Mouse (Mus musculus) left cerebral cortex, postnatal 14 days (tissue): ENCODE data around the gene Csk. TPM values are rescaled to one million over a fixed set of nuclear protein-coding genes. Genes with fewer than 3 reads are reported as not detected.

ENCODE experiments used
- DNase-seq, 2 experiments: peaks; one replicate each; pipeline ENCODE4 v3.0.0; 2021 to 2022; ENCODE audit warnings: low spot score in 2 of 2, mixed read lengths in 1 of 2
- intact Hi-C: fragments of 180-260 bp; cut with DNase I; formaldehyde crosslinking; loops from one replicate; pipeline ENCODE4 v1.15.1; 2025
- long read RNA-seq, 2 experiments: library from polyadenylated mRNA; stranded (forward); transcript quantifications; one replicate each; pipeline ENCODE4 v2.0.0; 2021
- total RNA-seq, 2 experiments: library from RNA; stranded (reverse); gene quantifications; 2 replicates each; pipeline ENCODE4 v1.2.3; 2021

Gene Csk
- total RNA-seq = 10 to 100 TPM; 46.8 to 47.1 TPM
- long read RNA-seq, experiment 1, transcript Csk-201 (13 exons, 2,749 nt) = major isoform, 10 of 31 reads
- long read RNA-seq, experiment 1, partial matches to known transcripts = 18 of 31 reads
- long read RNA-seq, experiment 1, other reads (novel, unspliced or antisense) = 3 of 31 reads
- long read RNA-seq, experiment 2, transcript Csk-201 (13 exons, 2,749 nt) = major isoform, 12 of 23 reads
- long read RNA-seq, experiment 2, partial matches to known transcripts = 10 of 23 reads
- long read RNA-seq, experiment 2, other reads (novel, unspliced or antisense) = 1 of 23 reads

DNA sequence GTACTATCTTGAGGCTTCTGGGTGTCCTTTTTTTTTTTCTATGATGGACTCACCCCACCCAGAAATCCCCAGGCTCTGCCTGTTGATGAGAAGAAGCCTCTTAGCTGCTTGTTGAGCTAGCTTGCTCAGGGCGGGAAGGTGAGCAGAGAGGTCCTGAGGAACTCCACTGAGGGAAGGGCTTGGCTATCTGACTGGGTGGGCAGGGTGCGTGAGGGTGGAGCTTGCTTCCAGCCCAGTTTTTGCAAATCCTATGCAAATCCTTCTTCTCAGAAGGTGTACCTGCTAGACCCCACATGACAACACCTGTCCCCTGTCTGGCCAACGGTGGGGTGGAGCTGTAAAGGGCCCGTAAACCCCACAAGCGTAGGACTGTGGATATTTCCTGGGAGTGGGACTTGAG, at the start of gene Csk:
Gene Csk, minus strand, starts transcription at position 349 of the 400 bp plus-strand sequence.
- no peak for DNase-seq
- intact Hi-C loops = loop anchor here (5.0 to 10.0 kb wide), 2 partner anchors 131 to 342 kb away; partner anchors contain the start of gene Cox5a

DNA sequence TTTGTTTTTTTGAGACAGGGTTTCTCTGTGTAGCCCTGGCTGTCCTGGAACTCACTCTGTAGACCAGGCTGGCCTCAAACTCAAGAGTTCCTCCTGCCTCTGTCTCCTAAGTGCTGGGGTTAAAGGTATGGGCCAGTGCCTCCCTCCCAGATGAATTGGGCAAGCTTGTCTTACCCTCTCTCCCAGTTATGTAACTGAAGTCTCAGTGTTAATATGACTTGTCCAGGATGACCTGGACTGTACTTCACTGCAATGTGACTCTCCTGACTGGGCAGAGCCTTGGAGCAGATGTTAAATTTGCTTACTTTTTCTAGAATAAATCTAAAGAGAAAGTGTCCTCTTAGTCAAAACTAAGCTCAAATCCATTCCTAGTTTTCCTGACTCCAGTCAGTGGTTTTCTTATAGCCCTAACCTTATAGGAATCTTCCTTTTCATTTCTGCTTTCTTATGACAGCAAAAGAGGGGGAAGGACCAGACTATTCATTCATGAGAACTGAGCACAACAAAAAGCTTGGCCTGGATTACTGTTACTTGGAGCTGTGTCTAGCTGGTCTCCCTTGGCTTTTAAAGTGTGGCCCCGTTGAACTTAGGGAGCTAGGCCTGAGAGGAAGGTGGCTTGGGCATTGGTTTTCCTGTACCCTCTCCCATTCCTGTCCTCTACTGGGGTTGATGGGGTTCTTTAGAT, 45.2 kb upstream of the Csk start:
- intact Hi-C loops = no loop called here
- peak; percentile 35 to 71 for DNase-seq

DNA sequence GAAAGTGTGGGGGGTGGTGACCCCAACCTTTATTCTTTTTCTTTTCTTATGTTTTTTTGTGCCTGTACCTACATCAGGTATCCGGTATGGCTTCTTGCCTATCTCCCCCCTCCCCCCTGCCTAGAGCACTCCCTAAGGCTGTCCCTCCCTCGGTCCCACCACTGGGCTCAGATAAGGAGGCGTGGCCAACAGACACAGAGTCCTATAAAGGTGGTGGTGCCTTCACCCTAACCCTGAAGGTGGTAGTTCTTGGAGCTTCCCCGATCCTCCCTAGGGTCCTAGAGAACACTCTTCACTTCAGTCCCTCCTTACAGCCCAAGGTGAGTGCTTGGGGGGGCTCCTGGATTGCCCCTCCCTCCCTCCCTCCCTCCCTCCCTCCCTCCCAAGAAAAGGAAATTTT, 43.9 kb upstream of the Csk start:
- DNase-seq = no peak
- intact Hi-C loops = no loop called here

DNA sequence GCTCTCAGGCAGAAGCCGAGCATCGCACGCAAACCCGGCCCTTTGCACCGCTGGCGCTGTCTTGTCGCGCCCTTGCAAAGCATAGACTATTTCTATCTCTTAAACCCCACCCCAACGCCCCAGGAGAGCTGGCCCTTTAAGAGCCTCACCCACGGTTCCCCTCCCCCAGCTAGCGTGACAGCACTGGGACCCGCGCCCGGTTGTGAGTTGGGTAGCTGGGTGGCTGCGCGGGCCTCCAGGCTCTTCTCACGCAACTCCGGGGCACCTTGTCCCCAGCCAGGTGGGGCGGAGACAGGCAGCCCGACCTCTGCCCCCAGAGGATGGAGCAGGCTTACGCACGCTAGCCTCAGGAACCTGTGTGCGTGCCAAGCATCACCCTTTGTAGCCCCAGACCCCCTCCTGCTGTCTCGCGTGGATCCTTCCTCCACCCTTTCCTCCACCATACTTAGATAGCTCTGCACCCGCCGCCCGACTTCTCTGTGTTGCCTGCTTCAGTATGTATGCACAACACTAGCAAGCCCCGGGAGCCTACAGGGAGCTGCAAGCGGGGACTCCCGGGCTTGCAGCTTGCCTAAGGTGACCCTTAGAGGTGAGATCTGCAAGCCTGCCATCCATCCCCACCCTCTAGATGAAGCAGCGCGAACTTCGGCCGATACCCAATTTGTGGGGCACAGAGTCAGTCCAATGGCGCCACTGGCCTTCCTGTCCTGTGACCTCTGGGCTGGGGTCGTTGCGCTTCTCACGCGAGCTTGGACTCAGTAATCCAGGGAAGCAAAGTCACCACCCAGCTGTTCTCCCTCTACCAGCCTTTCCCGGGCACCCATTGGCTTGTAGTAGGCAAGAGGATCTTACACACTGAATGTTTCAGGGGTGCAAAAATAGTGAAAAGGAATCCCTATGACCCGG, 43.2 kb upstream of the Csk start:
- DNase-seq = peak; percentile 69 to 83
- intact Hi-C loops = no loop called here

DNA sequence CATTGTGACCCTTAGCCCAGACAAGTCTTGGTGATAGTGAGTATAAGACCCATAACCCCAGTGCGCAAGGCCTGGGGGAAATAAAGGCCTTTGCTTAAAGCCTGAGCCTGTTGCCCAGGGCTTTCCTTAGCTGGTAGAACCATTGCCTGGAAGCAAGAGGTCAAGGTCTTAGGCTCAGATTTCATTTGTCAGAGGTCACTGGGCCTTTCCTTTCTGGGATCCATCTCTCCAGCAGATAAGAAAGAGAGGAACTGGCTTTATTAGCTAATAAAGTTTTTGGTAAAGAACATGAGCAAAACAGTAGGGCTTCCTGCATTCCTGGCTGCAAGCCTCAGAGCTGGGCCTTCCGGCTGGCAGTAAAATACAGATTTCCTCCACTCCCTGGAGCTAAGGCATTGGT, 40.7 kb upstream of the Csk start:
- intact Hi-C loops = no loop called here

DNA sequence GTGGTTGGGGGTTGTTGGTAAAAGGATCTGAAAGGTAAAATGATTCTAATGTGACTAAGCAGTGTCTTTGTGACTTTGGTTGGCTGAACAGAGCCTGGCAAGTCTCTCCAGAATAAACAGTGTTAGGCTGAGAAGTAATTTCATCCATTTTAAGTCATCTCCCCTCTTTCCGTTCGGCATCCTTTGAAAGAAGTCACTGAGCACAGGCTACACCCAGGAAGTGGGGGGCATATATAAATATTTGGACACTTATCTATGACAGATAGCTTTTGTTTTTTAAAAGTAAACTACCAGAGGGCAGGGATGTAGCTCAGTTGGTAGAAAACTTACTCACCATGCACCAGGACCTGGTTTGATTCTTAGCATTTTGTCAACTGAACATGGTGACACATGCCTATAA, 35.2 kb upstream of the Csk start:
- intact Hi-C loops = no loop called here

More for the DNA sequence above, 40.7 kb upstream of the Csk start:
- DNase-seq = no peak

DNA sequence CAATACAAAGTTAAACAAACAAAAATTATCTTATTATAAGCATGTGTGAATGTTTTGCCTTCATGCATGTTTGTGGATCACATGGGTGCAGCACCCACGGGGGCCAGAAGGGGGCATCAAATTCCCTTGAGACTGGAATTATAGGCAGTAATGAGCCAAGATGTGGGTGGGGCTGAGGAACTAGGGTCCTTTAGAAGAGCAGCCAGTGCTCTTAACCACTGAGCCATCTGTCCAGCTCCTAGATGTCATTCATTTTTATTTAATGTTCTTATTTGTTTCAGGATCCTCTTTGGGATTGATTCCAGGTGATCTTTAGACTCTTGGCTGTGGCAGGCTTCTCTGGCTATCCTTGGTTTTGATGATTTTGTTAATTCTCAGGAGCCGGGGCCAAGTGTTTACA, 34.7 kb upstream of the Csk start:
- intact Hi-C loops = no loop called here

More for the DNA sequence above, 35.2 kb upstream of the Csk start:
- DNase-seq = no peak

DNA sequence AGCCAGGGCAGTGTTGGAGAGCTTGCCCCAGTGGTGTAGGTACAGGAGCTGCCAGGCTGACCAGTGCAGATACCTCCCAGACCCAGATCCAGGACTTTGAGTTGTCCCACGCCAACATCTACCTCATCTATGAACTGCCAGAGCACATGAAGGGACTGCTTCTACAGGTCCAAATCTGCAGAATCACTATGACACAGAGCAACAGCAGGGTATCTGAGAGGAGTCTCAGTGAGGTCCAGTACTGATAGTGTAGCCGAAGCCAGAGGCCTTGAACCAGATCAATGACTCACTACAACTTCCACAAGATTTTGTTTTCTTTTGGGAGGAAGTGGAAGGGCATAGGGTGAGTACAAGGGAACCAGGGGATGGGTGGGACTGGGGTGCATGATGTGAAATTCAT, 34.3 kb upstream of the Csk start, which contains the start of gene Cyp1a1:
Gene Cyp1a1, plus strand, starts transcription at position 178 of the 400 bp plus-strand sequence.
- intact Hi-C loops = no loop called here
- DNase-seq = no peak

More for the DNA sequence above, 34.7 kb upstream of the Csk start:
- DNase-seq = no peak

DNA sequence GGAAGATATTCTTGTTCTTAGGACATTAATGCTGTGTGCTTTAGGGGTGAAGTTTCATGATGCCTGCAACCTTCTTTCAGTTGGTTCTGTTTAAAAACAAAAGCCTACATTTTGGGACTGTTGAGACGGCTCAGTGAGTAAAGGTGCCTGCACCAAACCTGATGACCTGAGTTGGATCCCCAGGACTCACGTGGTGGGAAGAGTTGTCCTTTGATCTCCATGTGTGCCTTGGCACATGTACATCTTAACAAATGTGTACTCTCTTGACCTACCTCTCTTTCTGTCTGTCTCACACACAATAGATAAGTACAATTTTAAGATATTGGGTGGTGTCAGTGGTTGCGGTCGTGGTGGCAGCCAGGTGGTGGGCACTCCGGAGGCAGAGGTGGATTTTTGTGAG, 32.6 kb upstream of the Csk start:
- intact Hi-C loops = no loop called here
- DNase-seq = no peak

DNA sequence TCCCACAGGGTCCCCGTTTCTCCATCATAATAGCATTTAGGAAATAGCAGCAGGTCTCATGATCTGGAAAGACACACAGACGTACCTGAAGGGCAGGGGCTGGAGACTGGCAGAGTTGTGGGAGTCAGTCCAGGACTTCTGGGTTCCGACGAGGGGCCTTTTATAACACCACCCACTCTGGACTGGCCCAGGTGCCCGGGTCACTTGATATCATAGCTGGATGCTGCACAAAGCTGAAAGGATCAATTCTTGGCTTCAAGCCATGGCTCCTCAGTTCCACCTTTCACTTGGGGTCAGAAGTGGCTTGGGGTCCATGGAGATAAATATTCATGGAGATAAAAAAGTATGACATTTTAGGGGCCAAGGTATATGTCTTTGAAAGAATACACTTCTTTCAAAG, 30.1 kb upstream of the Csk start, which contains the start of gene Cyp1a2:
Gene Cyp1a2, minus strand, starts transcription at position 184 of the 400 bp plus-strand sequence.
- intact Hi-C loops = no loop called here
- no peak for DNase-seq

DNA sequence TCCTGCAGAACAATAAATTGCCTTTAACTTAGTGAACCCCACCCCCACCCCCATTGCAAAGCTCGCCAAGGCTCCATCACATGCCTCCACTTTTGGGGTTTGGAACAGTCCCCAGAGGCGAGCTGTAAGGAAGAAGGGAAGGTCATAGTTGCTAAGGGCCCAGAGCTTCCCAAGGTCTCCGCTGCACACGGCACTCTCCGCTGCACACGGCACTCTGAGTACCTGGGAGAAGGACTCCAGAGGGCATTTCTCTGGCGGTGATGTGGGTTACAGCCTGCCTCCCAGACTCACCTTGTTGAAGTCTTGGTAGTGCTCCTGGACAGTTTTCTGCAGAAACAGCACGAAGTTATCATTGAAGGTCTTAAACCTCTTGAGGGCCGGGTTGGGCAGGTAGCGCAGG, 28.0 kb upstream of the Csk start:
- DNase-seq = no peak
- intact Hi-C loops = no loop called here

DNA sequence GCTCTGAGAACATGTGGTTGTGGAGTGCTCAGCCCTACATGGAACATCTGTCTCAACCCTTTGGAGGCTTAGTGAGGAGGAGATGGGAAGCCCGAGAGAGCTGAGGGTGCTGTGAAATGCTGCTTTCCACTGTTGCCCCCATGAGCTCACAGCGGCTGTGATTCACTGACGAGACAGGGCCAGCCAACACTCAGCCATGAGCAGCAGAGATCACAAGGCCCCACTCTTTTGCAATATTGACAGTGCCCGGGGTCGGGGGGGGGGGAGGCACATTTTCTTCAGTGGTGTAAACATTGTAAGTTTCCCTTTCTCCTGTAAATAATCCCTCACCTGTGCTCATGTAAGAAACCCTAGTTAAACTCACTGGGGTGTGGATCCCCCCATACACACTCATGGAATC, 18.1 kb upstream of the Csk start:
- intact Hi-C loops = no loop called here
- DNase-seq = no peak

DNA sequence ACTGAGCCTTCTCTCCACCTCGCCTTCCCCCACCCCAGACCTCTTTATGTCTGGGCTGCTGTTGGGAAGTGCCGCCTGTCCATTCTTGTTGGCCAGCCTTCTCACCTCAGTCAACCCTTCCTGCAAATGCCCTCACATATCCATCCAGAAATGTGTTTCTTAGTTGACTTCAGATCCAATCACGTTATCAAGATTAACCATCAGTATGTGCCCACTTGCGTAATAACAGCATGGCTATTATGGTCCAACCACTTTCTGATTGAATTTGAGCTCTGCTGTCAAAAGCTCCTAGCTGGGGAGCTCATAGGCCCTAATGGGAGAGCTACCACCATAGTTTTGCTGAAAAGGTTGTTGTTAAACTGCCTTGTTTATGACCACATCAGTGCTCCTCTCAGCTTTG, 17.6 kb upstream of the Csk start:
- DNase-seq = no peak
- intact Hi-C loops = no loop called here

DNA sequence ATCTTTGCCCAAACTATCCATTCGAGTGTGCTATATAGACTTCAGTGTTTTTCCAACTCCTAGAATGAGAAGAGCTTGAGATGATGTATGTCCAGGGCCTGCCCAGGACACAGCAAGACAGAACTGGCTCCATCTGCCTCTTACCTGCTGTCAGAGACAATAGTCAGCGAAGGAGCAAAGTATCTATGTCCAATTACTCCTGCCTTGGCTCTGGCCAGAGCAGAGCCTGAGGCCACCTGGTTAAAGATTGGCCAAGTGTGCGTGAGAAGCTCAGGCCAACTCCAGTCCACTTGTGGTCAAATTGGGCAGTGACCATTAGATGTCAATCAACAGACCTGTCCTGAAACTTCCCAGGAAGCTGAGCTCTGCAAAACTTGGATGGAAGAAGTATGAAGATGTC, 16.1 kb upstream of the Csk start:
- DNase-seq = no peak
- intact Hi-C loops = no loop called here

DNA sequence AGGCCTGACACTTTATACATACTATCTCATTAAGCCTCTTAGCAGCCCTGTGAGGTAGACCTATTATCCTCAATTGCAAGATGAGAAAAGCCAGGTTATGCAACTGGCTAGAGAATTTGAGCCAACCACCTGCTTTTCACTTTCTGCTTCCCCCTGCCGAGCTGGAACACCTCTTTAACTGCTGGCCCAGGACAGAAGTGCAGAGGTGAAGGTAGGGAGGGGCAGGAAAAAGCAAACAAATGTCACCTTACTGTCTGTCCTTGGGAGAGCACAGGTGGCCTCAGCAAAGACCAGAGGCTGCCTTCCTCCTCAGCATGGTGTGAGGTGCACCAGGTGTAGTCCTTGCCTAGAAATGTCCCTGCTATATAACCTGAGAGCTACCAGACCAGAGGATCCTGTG, 14.8 kb upstream of the Csk start:
- intact Hi-C loops = no loop called here
- no peak for DNase-seq

DNA sequence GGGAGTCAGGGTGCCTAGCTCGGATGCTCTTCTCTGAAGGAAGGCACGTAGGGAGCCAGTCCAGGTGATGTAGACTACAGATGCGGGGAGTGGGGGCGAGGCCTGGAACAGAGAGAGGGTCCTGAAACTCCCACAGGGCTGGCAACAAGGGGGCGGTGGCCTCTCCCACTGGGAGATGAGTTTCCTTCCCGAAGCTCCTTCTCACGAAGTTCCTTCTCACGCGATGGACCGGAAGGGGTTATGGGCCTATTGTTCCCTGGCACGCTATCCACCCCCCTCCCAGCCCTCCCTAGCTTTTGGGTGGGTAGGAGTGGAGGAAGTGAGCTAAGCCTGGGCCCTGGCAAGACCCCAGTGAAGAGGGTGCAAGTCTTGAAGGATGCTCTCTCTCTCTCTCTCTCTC, 14.4 kb upstream of the Csk start:
- intact Hi-C loops = no loop called here
- DNase-seq = no peak

DNA sequence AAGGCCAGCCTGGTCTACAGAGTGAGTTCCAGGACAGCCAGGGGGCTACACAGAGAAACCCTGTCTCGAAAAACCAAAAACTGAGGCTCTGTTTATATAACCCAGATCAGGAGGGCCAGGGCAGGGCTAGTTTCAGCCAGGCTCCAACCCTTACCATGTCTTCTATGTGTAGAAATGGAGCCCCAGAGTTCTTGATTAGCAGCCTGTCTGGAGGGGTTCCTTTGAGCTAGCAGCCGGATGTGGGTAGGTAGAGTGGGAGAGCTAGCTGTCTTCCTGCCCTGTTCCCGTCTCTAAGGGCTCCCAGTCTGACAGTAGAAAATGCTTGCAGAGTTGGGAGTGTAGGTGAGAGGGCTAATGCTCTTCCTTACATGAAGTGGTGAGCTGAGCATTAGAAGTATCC, 13.7 kb upstream of the Csk start:
- DNase-seq = no peak
- intact Hi-C loops = no loop called here

DNA sequence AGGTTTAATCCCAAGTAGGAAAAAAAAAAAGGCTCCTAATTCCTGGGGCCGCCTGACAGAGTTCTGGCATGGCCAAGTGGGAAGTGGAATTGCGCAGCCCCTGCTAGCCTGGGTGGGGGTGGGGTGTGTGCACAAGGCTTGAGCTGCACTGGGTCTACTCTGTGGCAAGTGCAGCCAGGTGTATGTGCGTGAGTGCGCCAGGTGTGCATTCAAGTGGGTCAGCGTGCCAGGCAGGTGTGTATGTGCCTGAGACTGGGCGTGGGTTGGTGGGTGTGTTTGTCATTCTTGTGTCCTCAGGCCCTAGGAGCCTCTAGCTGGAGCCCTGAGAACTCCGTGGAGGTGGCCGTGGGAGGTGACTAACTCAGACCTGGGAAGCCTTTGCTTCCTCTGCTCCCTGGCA, 13.1 kb upstream of the Csk start:
- no peak for DNase-seq
- intact Hi-C loops = no loop called here

DNA sequence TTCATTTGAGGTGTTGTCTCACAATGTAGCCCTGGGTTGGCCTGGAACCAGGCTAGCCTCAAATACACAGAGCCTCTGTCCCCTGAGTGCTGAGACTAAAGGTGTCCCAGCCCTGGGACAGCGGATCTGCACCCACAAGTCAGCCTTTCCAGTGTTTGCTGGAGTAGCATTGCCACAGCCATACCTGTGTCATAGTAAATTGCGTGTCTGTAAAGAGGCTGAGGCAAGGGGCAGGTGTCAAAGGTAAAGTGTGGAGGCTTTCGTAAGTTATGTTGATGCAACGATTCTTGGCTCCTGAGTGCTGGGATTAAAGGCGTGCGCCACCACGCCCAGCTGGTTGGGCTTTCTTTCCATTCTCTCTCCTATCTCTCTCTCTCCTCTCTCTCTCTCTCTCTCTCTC, 11.2 kb upstream of the Csk start:
- no peak for DNase-seq
- intact Hi-C loops = no loop called here

DNA sequence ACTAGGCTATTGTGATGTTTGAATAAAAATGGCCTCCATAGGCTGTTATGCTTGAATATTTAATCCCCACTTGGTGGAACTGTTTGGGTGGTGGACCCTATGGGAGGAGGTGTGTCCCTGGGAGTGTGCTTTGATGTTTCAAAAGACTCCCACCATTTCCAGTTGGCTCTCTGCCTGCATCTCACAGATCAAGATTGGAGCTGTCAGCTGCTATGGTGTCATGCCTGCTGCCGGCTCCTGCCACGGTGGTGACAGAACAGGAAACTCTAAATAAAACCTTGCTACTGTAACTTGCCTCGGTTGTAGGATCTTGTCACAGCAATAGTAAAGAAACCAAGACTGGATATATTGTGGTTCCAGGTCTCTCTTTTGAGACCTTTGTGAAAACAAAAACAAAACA, 8.1 kb upstream of the Csk start:
- no peak for DNase-seq
- intact Hi-C loops = no loop called here
